Mouse (Mus musculus): ENCODE results near the gene Krtcap2. TPM values are rescaled to one million over a fixed set of nuclear protein-coding genes. Genes with fewer than 3 reads are reported as not detected.

Gene Krtcap2
- polyA plus RNA-seq, 1 experiment, result 53.0 TPM

DNA sequence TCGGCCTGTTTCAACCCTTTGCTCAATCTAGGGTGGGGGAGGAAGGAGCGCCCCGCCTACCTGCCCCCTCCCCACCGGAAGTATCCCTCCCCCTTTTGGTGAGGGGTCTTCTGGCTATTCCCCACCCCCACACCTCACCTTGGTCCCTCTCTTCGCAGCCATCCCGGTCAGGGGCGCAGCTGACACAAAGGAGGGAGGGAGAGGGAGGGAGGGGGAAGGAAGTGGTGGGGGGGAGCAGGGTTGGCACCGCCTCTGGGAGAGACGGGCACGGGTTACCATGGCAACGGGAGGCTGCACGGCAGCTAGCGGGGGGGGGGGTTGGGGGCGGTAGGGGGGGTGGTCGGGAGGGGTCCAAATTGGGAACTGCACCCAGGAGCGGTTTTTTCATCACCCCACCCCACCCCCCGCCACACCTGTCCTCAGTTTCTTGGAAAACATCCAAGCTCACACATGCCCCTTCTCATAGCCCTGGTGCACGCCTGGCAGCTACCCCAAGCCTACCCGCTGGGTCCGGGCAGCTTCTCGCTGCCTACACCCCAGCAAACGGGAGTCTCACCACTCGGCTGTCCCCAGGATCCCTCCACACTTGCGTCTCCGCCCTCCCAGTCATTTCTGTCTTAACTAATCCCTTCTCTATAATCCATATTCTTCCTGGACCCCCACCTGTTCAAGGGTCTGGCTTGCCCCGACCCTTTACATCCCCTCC lies 631 bp upstream of the Krtcap2 start:
- peak in 1 of 2 experiments; percentile 75 for DNase-seq (ENCODE audit: extremely low spot score in 1 of 2, low spot score in 1 of 2)

DNA sequence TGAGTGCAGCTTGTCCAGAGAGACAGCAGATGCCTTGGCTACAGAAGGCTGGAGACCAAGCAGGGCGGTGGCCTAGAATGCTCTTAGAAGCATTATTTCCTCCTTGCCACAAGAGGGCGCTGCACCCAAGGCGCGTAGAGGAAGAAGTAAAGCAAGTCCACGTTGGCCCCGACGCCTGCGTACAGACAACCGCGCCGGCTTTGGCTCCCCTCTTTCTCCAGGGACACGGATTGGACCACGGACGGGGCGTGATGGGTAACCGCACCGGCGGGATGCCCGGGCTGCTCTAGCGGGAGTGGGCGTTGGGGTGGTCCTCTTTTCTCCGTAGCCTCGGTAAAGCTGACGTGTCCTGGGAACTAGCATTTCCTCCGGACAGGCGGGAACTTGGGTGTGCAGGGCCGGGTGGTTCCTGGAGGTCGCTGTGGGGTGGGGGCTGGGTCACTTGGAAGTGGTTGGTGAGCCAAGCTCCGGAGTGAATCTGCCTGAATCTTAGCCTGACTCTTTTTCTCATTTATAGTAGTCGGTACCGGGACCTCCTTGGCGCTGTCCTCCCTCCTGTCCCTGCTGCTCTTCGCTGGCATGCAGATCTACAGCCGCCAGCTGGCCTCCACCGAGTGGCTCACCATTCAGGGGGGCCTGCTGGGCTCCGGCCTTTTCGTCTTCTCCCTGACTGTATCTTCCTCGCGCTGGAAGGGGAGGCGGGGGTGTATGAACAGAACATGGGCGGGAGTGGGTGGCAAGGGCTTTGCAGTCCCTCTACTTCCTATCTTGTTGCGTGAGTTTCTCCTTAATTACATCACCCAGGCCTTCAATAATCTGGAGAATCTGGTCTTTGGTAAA lies 715 bp downstream of the Krtcap2 start, which contains the start of gene Trim46:
Gene Trim46, minus strand, starts transcription at position 49 of the 840 bp plus-strand sequence.
- peak; percentile 88 to 93 for DNase-seq (ENCODE audit: extremely low spot score in 1 of 2, low spot score in 1 of 2)

DNA sequence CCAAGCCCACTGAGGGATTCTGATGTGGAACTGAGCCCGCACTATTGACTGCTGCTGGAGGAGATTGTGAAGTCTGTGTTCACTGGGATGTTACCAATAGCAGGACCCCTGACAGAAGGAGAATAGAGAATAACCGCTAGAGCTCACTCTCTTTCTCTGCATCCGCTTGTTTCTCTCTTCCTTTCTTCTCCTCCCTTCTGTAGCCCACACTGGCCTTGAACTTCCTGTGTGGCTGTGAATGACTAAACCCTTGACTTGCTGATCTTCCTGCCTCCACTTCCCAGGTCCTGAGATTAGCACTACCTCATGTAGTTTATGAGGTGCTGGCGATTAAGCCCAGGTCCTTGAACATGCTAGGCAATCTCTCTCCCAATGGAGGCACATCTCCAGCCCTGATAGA lies 1.7 kb downstream of the Krtcap2 start:
- no peak for DNase-seq (ENCODE audit: extremely low spot score in 1 of 2, low spot score in 1 of 2)

DNA sequence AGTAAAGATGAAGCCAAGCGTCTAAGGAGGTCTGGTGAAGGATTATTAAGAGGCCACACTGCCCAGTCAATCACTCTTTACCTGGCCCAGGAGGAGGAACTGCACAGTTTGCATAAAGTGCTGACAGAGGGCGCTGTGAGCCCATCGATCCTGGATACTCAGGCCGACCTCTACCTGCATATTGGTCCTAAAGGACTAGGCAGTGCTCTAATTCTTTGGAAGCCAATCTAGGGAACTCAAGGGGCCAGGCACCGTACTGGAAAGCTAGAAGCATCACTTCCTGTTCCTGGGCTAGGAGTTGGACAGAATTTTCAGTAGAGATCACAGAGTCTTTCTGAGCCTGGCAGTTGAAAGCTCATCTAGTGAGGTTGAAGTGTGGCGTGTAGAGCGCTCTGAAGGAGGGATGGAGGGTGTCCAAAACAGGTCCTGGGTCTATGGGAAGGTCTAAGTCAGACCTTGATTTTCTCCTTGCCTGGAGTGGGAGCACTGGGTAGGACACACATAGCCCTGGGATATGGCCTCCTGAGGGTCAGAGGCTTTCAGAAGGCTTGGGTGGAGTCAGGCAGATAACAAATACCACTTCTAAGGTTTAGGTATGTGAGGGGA lies 4.8 kb downstream of the Krtcap2 start:
- DNase-seq (ENCODE audit: extremely low spot score in 1 of 2, low spot score in 1 of 2), result peak in 1 of 2 experiments; percentile 71

DNA sequence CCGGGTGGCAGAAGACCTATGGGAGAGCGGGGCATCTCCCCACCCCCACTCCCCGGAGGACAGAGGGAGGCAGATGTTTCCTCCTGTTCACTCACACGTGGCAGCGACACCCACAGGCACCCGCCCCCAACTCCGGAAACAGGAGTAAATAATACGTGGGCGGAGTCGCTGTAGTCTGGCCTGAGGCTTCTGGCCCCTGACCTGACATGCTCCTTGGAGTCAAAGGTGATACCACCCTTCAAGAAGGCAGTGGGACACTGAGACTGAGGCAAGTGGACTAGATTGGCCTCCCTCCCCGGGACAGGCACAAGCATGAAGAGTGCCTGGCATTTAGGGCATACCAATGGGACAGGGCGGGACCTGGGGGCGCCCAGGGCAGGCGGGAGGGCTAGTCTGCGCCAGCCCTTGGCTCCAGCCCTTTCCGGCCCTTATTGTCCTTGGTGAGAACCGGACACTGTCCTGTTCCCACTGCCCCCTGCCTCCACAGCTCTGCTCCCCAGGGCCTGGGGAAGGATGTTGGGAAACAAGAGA lies 5.7 kb downstream of the Krtcap2 start:
- DNase-seq (ENCODE audit: extremely low spot score in 1 of 2, low spot score in 1 of 2), result no peak

DNA sequence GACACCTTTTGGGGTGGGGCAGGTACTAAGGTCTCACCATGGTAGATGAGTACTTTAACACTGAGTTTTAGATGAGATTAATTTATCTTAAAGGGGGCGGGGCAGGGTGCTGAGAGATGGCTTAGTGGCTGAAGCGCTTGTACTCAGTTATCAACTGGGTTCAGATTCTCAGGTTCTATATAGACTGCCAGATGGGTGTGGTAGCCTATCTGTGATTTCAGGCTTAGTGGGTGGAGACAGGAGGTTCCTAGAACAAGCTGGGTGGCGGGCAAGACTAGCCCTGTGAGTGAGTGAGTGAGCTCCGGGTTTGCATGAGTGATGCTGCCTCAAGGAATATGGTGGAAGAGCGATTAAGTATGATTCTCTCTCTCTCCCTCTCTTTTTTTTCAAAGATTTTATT lies 9.2 kb downstream of the Krtcap2 start:
- DNase-seq (ENCODE audit: extremely low spot score in 1 of 2, low spot score in 1 of 2), result no peak

DNA sequence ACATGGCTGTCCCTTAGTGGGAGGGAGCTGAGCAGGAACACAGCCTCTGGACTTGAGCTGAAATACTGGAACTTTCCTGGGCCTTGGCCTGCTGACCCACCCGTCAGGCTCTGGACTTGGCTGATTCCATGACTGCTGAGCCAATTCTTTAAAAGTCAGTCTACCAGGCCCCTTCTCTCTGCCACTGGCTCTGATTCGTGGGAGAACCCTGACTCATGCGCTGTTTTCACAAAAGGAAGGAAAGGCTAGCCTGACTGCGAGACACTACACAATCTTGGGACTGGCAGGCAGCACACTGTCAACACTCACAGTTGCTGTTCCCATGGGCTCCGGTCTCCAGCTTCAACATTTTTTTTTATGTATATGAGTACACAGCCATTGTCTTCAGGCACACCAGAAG lies 10.4 kb downstream of the Krtcap2 start:
- no peak for DNase-seq (ENCODE audit: extremely low spot score in 1 of 2, low spot score in 1 of 2)

DNA sequence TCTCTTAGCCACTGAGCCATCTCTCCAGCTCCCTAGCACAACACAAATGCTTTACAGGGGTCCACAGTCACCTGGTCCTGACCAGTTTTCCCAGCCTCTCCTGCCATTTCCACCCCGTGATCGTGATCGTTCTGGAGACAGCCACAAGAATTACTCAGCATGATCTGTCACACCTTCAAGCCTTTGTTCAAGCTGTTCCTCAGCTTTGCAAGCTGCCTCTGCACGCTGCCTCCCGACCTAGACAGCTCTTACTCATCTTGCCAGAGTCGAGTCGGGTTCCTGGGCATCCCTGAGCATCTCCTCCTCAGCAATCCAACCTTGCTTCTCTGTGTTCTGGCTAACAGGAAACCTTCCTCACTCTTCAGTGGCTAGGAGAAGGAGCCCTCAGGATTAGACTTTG lies 13.3 kb downstream of the Krtcap2 start, which contains the start of gene Dpm3:
Gene Dpm3, plus strand, starts transcription at position 283 of the 400 bp plus-strand sequence.
- DNase-seq (ENCODE audit: extremely low spot score in 1 of 2, low spot score in 1 of 2), result peak in 1 of 2 experiments; percentile 47

DNA sequence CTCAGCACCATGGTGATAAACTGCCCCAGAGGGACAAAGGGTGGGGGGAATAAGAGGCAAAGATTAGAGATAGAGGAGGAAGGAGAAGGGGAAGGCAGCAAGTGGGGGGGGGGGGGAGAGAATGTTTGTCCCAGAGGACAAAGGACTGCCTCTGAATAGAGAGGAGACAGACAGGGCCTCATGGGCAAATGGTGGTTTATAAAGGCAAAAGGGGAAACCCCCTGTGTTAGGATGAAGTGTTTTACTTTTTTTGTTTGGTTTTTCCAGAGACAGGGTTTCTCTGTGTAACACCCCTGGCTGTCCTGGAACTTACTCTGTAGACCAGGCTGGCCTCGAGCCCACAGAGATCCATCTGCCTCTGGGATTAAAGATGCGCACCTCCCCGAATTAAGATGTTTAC lies 14.4 kb downstream of the Krtcap2 start:
- no peak for DNase-seq (ENCODE audit: extremely low spot score in 1 of 2, low spot score in 1 of 2)

DNA sequence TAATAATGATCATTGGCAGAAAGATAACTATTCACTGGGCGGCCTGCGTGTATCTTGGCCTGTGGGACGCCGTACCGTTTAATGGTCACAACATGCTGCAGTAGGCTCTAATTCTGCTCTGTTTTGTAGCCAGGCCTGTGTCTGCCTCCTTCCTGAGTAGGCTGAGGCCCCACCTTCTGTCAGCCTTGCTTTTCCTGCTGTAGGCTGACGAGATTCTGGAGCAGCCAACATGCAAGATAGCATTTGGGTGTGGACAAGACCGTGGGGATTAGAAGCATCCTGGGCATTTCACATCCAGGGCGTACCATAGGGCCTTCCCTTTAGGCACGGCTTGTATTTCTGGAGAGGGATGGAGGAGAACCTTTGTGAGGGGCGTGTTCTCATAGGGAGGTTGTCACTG lies 16.7 kb downstream of the Krtcap2 start:
- no peak for DNase-seq (ENCODE audit: extremely low spot score in 1 of 2, low spot score in 1 of 2)

DNA sequence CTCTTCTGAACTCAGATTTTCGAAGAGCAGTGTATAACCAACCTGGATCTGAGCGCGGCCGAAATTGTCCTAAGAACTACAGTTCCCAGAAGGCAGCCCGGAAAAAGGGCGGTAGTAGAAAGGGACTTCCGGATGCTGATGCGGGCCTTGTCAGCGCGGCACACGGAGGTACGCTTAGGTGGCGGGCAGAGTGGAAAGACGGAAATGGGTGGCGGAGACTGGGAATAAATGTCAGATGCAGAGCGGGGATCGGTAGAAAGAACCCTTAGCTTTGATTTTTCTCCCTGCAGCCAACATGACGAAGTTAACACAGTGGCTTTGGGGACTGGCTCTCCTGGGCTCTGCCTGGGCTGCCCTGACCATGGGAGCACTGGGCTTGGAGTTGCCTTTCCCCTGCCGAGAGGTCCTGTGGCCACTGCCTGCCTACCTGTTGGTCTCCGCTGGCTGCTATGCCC lies 20.7 kb downstream of the Krtcap2 start:
- DNase-seq (ENCODE audit: extremely low spot score in 1 of 2, low spot score in 1 of 2), result peak; percentile 73 to 88

DNA sequence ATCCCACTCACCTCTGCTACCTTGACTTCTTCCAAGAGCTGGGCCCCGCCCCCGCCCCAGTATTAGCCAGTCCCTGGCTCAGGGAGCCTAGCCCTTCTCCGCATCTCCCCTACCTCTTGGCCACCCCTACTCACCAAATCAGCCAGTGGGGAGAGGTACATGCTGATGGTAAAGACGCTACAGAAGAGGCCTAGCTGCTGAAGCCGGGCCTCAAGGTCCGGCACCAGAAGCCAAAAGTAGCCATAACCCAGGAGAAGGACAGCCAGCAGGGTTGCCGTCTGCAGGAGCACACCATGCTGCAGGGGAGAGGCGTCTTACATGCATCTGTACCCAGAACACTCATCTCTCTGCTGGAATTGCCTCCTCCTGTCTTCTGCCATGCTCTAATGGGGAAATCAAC lies 23.1 kb downstream of the Krtcap2 start:
- no peak for DNase-seq (ENCODE audit: extremely low spot score in 1 of 2, low spot score in 1 of 2)

DNA sequence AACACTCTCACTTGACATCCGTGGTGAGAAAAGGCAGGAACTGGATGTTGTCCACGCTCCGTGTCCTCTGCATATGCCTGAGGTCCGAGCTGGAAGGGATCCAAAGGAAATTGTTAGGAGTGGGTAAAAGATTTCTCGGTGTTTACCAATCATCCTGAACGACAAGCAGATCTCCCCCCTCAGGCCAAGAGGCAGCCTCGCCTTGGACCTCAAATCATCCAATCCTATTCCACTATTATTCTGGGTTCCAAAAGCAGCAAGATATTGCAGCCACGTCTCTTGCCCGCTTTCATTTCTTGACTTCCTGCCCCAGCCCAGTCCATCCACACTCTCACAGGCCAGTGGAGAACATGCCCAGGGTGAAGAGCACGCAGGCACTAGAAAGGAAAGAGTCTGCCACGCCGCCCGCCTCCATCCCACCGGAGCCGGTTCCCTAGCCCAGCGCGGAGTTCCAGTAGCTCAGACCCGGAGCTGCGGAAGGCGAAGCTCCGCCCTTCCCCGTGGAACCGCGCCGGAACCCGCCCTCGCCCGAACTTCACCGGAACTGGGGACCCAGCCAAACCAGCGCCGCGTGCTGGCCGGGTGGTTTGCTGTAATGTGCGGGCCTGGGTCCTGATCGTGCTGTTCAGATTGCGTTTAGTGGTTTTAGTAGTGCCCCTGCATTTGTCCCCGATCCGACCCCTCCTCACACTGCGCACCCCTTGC lies 24.4 kb downstream of the Krtcap2 start, which contains the start of gene Slc50a1:
Gene Slc50a1, minus strand, starts transcription at position 520 of the 705 bp plus-strand sequence.
- peak; percentile 55 to 87 for DNase-seq (ENCODE audit: extremely low spot score in 1 of 2, low spot score in 1 of 2)

DNA sequence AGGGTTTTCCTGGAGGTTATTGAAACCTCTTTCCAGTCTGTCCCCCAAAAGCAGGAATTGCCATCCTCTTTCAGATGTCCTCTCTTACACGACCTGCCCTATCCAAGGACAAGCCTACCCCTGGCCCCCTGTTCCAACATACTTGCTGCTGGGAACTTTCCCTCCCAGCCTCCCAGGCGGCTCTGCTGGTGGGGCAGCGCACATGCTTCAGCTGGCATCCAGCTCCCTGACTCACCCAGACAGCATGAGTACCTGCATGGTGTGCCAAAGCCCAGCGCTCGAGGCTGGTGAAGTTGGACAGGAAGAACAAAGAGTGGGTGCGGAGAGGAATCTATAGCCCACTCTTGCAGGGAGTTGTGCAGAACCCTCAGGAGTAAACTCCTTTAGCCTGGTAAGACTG lies 25.1 kb downstream of the Krtcap2 start:
- peak in 1 of 2 experiments; percentile 76 for DNase-seq (ENCODE audit: extremely low spot score in 1 of 2, low spot score in 1 of 2)

DNA sequence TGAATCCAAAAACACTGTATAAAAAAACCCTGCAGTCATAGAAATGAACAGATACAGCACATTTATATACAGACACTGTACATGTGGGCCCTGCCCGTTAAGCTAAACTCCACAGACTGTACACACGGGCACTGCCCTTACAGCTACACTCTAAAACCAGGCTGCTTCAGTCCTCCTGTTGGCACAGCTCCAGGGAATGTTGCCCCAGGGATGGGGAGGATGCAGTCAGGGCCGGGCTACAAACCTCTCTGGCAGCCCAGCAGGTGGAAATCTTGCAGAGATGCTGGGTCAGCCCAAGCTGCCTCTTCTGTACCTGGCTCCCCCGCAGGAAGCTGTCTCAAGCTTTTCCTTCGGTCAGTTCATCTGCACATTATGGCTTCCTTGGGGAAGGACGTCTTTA lies 26.0 kb downstream of the Krtcap2 start:
- no peak for DNase-seq (ENCODE audit: extremely low spot score in 1 of 2, low spot score in 1 of 2)

DNA sequence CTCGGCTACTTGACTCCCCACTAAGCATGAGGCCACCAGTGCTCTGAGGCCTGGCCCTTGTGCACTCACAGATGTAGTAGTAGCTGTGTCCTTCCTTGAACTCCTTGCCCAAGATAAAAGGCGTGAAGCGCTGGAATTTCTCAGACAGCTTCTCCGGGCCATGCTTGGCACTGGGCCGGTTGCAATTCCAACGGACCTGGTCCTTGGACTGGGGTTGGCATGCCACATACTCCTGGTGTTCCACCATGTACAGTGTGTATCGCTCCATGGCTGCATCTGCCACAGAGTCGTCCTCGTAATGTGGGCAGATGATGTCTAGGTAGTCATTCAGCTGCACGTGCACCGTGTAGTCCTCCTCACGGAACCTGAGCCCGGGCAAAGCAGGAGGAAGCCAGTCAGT lies 30.3 kb downstream of the Krtcap2 start:
- DNase-seq (ENCODE audit: extremely low spot score in 1 of 2, low spot score in 1 of 2), result no peak

DNA sequence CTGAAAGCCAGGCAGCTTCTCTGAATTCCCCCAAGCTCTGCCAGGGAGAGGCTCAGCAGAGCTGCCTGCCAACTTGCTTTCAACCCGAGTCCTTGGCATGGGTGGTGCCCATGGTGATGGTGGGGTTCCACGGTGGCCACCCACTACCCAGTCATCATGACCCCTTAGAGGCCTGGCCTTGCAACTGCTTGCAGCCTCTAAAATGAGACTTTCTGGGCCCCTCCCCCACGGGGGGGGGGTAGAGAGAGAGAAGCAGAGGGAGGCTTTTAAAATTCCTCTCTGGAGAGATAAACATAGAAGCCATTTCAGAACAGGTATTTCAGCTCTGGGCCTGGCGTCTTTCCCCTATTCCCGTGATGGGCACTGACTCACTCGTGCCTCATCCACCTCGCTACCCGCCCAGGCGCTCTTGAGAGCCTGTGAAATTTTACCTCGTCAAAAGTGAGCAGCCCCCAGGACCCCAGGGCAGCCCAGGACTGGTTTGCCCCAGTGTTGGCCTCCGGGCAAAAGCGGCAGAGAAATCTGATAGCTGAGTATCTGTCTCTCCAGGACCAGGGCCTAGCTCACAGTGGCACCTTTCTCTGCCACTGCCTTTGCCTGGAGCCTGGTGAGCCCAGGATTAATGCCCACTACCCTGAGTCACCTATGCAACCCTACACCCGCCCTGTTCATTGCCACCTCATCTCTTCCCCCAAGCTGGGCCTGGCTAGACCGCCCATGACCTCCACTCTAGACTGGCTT lies 31.7 kb downstream of the Krtcap2 start:
- DNase-seq (ENCODE audit: extremely low spot score in 1 of 2, low spot score in 1 of 2), result no peak

DNA sequence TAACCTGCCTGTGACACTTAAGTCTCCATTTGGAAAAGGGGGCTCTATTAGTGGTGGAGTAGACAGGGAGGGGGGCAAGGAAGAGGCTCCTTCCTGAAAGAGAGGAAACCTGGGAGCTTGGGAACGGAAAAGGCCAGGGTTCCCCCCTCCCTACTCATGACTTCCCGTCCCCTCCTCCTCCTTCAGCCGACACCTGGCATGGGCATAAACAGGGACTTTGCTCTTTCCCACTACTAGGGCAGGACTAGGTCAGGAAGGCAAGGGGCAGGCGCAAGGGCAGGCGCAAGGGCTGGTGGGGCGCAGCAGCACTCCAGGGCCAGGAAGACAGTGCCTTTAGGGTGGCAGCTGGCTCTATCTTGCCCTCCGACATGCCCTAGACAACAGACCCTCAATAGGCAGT lies 32.3 kb downstream of the Krtcap2 start:
- no peak for DNase-seq (ENCODE audit: extremely low spot score in 1 of 2, low spot score in 1 of 2)

DNA sequence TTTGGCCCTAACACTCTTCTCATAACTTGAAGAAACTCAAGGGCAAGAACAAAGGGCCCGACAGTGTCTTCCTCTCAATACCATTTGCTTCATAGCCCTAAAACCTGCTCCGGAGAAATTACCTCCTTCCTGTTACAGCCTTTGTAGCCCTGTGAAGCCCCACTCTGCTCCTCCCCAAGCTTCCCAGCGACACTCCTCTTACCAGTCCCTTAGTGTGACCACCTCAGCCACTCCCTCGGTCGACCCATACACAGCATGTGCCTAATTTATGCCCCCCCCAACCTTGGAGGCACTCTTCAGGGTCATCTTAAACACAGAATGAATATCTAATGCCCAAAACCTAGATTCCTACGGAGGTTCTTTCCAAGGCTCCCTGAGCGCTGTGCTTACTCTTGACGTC lies 32.9 kb downstream of the Krtcap2 start:
- DNase-seq (ENCODE audit: extremely low spot score in 1 of 2, low spot score in 1 of 2), result no peak

All from frontal cortex, adult 2 months (tissue).